Mouse (Mus musculus) small intestine, adult 2 months (tissue): ENCODE data around the gene Lif. TPM values are rescaled to one million over a fixed set of nuclear protein-coding genes. Genes with fewer than 3 reads are reported as not detected.

Source experiments
- H3K27ac ChIP-seq: fragments of 200-500 bp; 2 replicates; pipeline ENCODE4 v1.5.1; 2012; ENCODE audit warnings: low read depth, low read length, control low read depth, inconsistent platforms; ENCODE audit not compliant: insufficient read depth
- H3K27me3 ChIP-seq: fragments of 200-500 bp; 2 replicates; pipeline ENCODE4 v1.6.1; 2012; ENCODE audit warnings: mild to moderate bottlenecking, moderate library complexity, low read length, inconsistent platforms; ENCODE audit not compliant: control insufficient read depth, insufficient read depth
- H3K36me3 ChIP-seq: fragments of 200-500 bp; 2 replicates; pipeline ENCODE4 v1.6.1; 2012; ENCODE audit warnings: mild to moderate bottlenecking, low read length, control low read depth, inconsistent platforms; ENCODE audit not compliant: control insufficient read depth, insufficient read depth
- H3K4me1 ChIP-seq: fragments of 200-500 bp; 2 replicates; pipeline ENCODE4 v1.6.1; 2012; ENCODE audit warnings: low read length, inconsistent platforms, mixed read lengths; ENCODE audit not compliant: control insufficient read depth, insufficient read depth, insufficient read length
- H3K4me3 ChIP-seq: fragments of 200-500 bp; 2 replicates; pipeline ENCODE4 v1.5.1; 2012; ENCODE audit warnings: low read depth, mild to moderate bottlenecking, control low read depth, inconsistent platforms, low read length, moderate library complexity
- CTCF ChIP-seq: fragments of 200-500 bp; IDR thresholded peaks from 2 replicates; pipeline ENCODE4 v1.5.1; 2012; ENCODE audit warnings: low read depth, mild to moderate bottlenecking, control low read depth, inconsistent platforms, low read length, moderate library complexity, mixed read lengths; ENCODE audit not compliant: insufficient replicate concordance, insufficient read length; ENCODE audit errors: extremely low read depth
- POLR2A ChIP-seq: fragments of 200-500 bp; IDR thresholded peaks from 2 replicates; pipeline ENCODE4 v1.6.1; 2012; ENCODE audit warnings: low read depth, mild to moderate bottlenecking, control low read depth, inconsistent platforms, low read length, moderate library complexity
- WGBS: fragments of 180-500 bp; shearing (Covaris S2); methylation state at CpG from one replicate; pipeline ENCODE4 v1.1.7; 2018; 5-methylcytosine and 5-hydroxymethylcytosine counted together
- polyA plus RNA-seq: library from polyadenylated mRNA; depleted of rRNA; stranded (reverse); fragments of >200 nt; gene quantifications from 2 replicates; pipeline ENCODE4 v1.2.3, GENCODE M21; 2012

Gene Lif
- polyA plus RNA-seq, 1 experiment, result 5.6 TPM

- H3K36me3 ChIP-seq, result no peaks in the 10 kb centered on the region
- no peak overlapping the region for H3K4me3 ChIP-seq
- H3K27ac ChIP-seq, result no peak overlapping the region
- no peak for TF ChIP-seq CTCF
- TF ChIP-seq POLR2A, result no peak
- 75% methylated on average over 6 of the region's 6 CpGs for WGBS
- peaks cover 24% of the 10 kb centered on the region for H3K4me1 ChIP-seq
- no peaks in the 10 kb centered on the region for H3K27me3 ChIP-seq
Measured at GRCm38 (mm10) chr11:4291639-4292038, 34.3 kb downstream of the Lif start.

GRCm38 (mm10) chr11:4292224-4292887 lies 35.0 kb downstream of the Lif start:
- Histone ChIP-seq H3K4me1 (peaks cover 24% of the 10 kb centered on the region), H3K36me3 (no peaks in the 10 kb centered on the region), H3K27me3 (no peaks in the 10 kb centered on the region), H3K27ac (no peak overlapping the region), H3K4me3 (no peak overlapping the region)
- no peak for TF ChIP-seq CTCF
- TF ChIP-seq POLR2A, result no peak
- WGBS, result 49% methylated on average over 8 of the region's 8 CpGs

- no peak for TF ChIP-seq CTCF
- TF ChIP-seq POLR2A, result no peak
- Histone ChIP-seq H3K36me3 (no peaks in the 10 kb centered on the region), H3K27me3 (no peaks in the 10 kb centered on the region), H3K27ac (no peak overlapping the region), H3K4me1 (peaks cover 24% of the 10 kb centered on the region), H3K4me3 (no peak overlapping the region)
- 53% methylated on average over 6 of the region's 6 CpGs for WGBS
Measured at GRCm38 (mm10) chr11:4292888-4293247, 35.5 kb downstream of the Lif start.

- WGBS, result 93% methylated on average over 4 of the region's 4 CpGs
- no peak overlapping the region for H3K4me3 ChIP-seq
Measured at GRCm38 (mm10) chr11:4293481-4293880, 36.1 kb downstream of the Lif start.

GRCm38 (mm10) chr11:4294047-4294446 lies 36.7 kb downstream of the Lif start:
- Histone ChIP-seq H3K4me1 (peaks cover 16% of the 10 kb centered on the region), H3K4me3 (no peak overlapping the region), H3K27me3 (no peaks in the 10 kb centered on the region), H3K36me3 (no peaks in the 10 kb centered on the region), H3K27ac (no peak overlapping the region)
- TF ChIP-seq CTCF (no peak), POLR2A (no peak)
- 81% methylated on average over 6 of the region's 6 CpGs for WGBS

More at GRCm38 (mm10) chr11:4293481-4293880, 36.1 kb downstream of the Lif start:
- TF ChIP-seq CTCF (no peak), POLR2A (no peak)
- Histone ChIP-seq H3K36me3 (no peaks in the 10 kb centered on the region), H3K27ac (no peak overlapping the region), H3K4me1 (peaks cover 22% of the 10 kb centered on the region), H3K27me3 (no peaks in the 10 kb centered on the region)

GRCm38 (mm10) chr11:4294495-4295351 lies 37.4 kb downstream of the Lif start:
- no peaks in the 10 kb centered on the region for H3K36me3 ChIP-seq
- no peak overlapping the region for H3K4me3 ChIP-seq
- no peak for TF ChIP-seq POLR2A
- TF ChIP-seq CTCF, result no peak
- 27% methylated on average over 14 of the region's 14 CpGs for WGBS
- H3K27me3 ChIP-seq, result no peaks in the 10 kb centered on the region
- peaks cover 12% of the 10 kb centered on the region for H3K4me1 ChIP-seq
- no peak overlapping the region for H3K27ac ChIP-seq

- TF ChIP-seq POLR2A (no peak), CTCF (no peak)
- no peak overlapping the region for H3K4me3 ChIP-seq
- 73% methylated on average over 10 of the region's 10 CpGs for WGBS
- H3K4me1 ChIP-seq, result peaks cover 11% of the 10 kb centered on the region
- no peaks in the 10 kb centered on the region for H3K27me3 ChIP-seq
- H3K27ac ChIP-seq, result no peak overlapping the region
- H3K36me3 ChIP-seq, result no peaks in the 10 kb centered on the region
Measured at GRCm38 (mm10) chr11:4296610-4297275, 39.4 kb downstream of the Lif start.
